Mouse (Mus musculus) intestine, embryonic 15.5 days (tissue): ENCODE measurements around the gene Tnfsf12. TPM values are rescaled to one million over a fixed set of nuclear protein-coding genes. Genes with fewer than 3 reads are reported as not detected.

Source experiments
- ATAC-seq: fragments of 200-750 bp; cut with Nextera tagmentation; 2 replicates; pipeline ENCODE4 v1.8.0; 2017; ENCODE audit warnings: moderate TSS enrichment, moderate library complexity
- H3K27ac ChIP-seq: fragments of 300-500 bp; sonication (generic); 2 replicates; pipeline ENCODE4 v1.5.1; 2015; ENCODE audit warnings: mild to moderate bottlenecking, inconsistent platforms
- H3K27me3 ChIP-seq: fragments of 300-500 bp; sonication (generic); replicated peaks from 2 replicates; pipeline ENCODE4 v1.6.1; 2015; ENCODE audit warnings: inconsistent platforms
- H3K36me3 ChIP-seq: fragments of 300-500 bp; sonication (generic); 2 replicates; pipeline ENCODE4 v1.6.1; 2015; ENCODE audit warnings: inconsistent platforms
- H3K4me1 ChIP-seq: fragments of 300-500 bp; sonication (generic); replicated peaks from 2 replicates; pipeline ENCODE4 v1.6.1; 2015; ENCODE audit warnings: inconsistent platforms
- H3K4me2 ChIP-seq: fragments of 300-500 bp; sonication (generic); replicated peaks from 2 replicates; pipeline ENCODE4 v1.6.1; 2015; ENCODE audit warnings: mild to moderate bottlenecking, inconsistent platforms
- H3K4me3 ChIP-seq: fragments of 300-500 bp; sonication (generic); replicated peaks from 2 replicates; pipeline ENCODE4 v1.5.1; 2015; ENCODE audit warnings: inconsistent platforms
- H3K9ac ChIP-seq: fragments of 300-500 bp; sonication (generic); 2 replicates; pipeline ENCODE4 v1.6.1; 2015; ENCODE audit warnings: inconsistent platforms
- H3K9me3 ChIP-seq: fragments of 300-500 bp; sonication (generic); 2 replicates; pipeline ENCODE4 v1.6.1; 2016; ENCODE audit warnings: inconsistent platforms
- WGBS: fragments of 180-500 bp; shearing (Covaris S2); methylation state at CpG from one replicate; pipeline ENCODE4 v1.1.7; 2015; 5-methylcytosine and 5-hydroxymethylcytosine counted together
- microRNA counts: library from miRNA; unstranded; fragments of <30 nt; microRNA quantifications from one replicate; lab custom pipeline; 2016
- polyA plus RNA-seq: library from polyadenylated mRNA; unstranded; fragments of >200 nt; fragmentation: Nextera tagmentation; extraction: Ambion mirVana; gene quantifications from 2 replicates; pipeline ENCODE4 v1.2.1, GENCODE M21; 2015

Gene Tnfsf12
- polyA plus RNA-seq, 1 experiment from 2014 or later = 7.0 TPM

DNA sequence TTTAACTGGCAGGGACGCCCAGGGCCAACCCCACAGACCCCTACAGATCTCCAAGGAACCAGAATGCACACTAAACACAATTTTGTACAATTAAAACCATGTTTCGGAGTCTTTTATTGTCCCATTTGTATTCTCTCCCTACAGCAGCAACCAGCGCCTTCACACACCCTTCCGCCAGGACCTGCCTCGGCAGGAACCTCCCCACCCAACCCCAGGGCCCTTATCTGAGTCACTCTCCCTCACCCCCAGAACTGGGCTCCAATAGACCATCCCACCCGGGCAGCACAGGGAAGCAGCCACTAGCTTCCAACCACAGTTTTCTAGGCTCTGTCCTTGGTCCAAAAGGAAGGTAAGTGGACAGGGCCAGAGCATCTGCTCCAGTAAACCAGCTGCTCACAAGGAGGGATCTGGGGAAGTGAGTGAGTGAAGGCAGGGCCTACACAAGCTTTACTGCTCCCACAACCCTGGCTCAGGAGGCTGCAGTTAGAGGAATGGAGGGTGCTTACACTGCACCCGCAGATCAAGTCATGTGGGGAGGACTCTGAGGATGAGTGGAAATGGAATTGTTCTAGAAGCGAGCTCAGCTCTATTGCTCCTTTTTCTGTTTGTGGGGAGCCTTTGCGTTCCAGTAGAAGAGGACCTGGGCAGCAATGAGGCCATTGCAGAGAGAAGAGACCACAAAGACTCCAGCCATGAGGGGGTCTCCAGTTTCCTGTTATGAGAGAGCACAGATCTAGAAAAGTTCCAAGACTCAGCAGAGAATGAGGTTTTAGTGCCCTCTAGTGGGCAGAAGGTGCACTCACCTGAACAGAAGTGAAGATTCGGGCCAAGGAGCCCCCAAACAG, 38.8 kb downstream of the Tnfsf12 start:
- whole genome bisulfite sequencing = 69% methylated on average over 10 of the region's 10 CpGs
- Histone ChIP-seq H3K27ac (no peak overlapping the region), H3K36me3 (peaks cover 31% of the 10 kb centered on the region), H3K9me3 (no peaks in the 10 kb centered on the region), H3K4me1 (peaks cover 16% of the 10 kb centered on the region), H3K9ac (no peak overlapping the region), H3K4me2 (no peak overlapping the region), H3K27me3 (no peaks in the 10 kb centered on the region), H3K4me3 (no peak overlapping the region)
- ATAC-seq = no peak

- no peak for ATAC-seq
- no peak overlapping the region for H3K4me2 ChIP-seq
- H3K27me3 ChIP-seq = no peaks in the 10 kb centered on the region
- H3K4me3 ChIP-seq = no peak overlapping the region
- H3K9ac ChIP-seq = no peak overlapping the region
- 86% methylated on average over 5 of the region's 5 CpGs for WGBS
- H3K4me1 ChIP-seq = peaks cover 12% of the 10 kb centered on the region
- no peaks in the 10 kb centered on the region for H3K9me3 ChIP-seq
- peaks cover 37% of the 10 kb centered on the region for H3K36me3 ChIP-seq
- no peak overlapping the region for H3K27ac ChIP-seq
Observed at GRCm38 (mm10) chr11:69656065-69656455, 39.6 kb downstream of the Tnfsf12 start.

DNA sequence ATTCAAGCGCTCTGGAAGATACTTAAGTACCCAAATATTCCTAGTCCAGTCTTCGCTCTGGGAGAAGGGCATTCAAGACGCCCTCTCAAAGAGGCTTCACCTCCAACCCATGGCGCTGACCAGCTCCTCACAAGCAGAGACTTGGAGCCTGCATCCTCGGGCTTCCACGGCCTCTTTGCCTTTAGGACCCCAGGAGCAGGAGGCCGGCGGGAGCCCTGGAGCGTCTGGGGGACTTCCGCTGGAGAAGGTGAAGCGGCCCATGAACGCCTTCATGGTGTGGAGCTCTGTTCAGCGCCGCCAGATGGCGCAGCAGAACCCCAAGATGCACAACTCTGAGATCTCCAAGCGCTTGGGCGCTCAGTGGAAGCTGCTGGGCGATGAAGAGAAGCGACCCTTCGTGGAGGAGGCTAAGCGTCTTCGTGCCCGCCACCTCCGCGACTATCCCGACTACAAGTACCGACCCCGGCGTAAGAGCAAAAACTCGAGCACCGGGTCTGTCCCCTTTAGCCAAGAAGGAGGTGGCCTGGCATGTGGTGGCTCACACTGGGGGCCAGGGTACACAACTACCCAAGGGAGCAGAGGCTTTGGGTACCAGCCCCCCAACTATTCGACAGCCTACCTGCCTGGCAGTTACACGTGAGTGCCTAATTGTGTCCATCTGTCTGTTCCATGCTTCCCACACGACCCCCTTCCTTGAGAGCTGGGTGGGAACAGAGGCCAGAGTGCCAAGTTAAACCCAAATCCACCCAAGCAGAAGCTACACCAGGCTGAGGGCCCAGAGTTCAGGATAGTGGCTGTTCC, 40.2 kb downstream of the Tnfsf12 start, which contains the start of gene Sox15:
Gene Sox15 (plus strand): TSS at position 51 of the 801 bp plus-strand sequence.
- no peaks in the 10 kb centered on the region for H3K9me3 ChIP-seq
- H3K9ac ChIP-seq = 0 out of 2 replicates have a peak within 1 kb of the TSS, but pooled peaks have one; percentile 13
- peak within 1 kb of the TSS; percentile 22; the same call in 1 of the 2 replicates for H3K4me2 ChIP-seq
- peak; percentile 82 for ATAC-seq
- H3K27ac ChIP-seq = peak within 1 kb of the TSS; percentile 51
- H3K4me1 ChIP-seq = peaks cover 12% of the 10 kb centered on the region
- H3K36me3 ChIP-seq = peaks cover 43% of the 10 kb centered on the region
- H3K4me3 ChIP-seq = peak within 1 kb of the TSS; percentile 3; the same call in 1 of the 2 replicates
- WGBS = 27% methylated on average over 34 of the region's 34 CpGs
- H3K27me3 ChIP-seq = no peaks in the 10 kb centered on the region

DNA sequence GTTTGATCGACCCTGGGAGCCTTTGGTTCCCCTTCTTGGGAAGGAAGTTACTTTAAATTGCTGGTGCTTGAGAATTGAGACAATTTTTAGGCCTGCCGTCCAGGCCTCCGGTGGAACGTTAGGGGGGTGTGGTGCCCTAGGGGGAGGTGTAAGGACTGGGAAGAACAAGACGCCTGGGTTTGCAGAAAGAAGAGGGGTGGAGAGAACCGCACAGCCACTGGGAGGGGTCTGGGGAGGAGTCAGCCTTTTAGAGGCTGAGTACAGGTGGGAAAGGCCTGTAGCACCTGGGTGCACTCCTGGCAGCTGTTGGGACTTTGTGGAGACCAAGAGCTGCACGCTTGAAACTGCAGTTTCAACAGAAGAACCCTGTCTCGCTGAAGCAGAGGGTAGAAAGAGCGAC, 40.9 kb downstream of the Tnfsf12 start:
- Histone ChIP-seq H3K9me3 (no peaks in the 10 kb centered on the region), H3K4me2 (no peak overlapping the region), H3K4me3 (no peak overlapping the region), H3K27me3 (no peaks in the 10 kb centered on the region), H3K4me1 (peaks cover 12% of the 10 kb centered on the region), H3K27ac (peak overlapping the region; percentile 51), H3K36me3 (peaks cover 47% of the 10 kb centered on the region), H3K9ac (0 out of 2 replicates have a peak overlapping the region, but pooled peaks have one; percentile 13)
- WGBS = 39% methylated on average over 9 of the region's 9 CpGs
- ATAC-seq = no peak

DNA sequence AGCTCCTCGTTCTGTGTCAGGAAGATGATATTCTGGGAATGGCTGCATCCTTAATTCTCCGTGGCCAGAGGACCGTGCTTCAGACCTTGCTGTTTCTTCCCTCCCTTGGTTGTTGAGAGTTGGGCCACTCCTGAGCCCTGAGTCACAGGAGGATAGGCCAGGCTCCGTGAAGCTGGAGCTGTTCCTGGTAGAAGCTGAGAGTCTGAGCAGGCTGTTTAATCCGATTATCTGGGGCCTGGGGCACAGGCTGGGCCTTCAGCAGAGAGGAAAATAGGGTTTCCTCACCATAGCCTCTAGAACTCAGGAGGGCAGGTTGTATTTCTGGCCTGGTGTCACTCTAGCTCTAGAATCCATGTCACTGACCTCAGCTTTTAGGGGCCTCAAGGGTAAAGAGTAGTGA, 42.2 kb downstream of the Tnfsf12 start:
- Histone ChIP-seq H3K4me2 (no peak overlapping the region), H3K4me3 (no peak overlapping the region), H3K36me3 (peaks cover 53% of the 10 kb centered on the region), H3K9ac (no peak overlapping the region), H3K27me3 (no peaks in the 10 kb centered on the region), H3K9me3 (no peaks in the 10 kb centered on the region), H3K4me1 (peaks cover 12% of the 10 kb centered on the region), H3K27ac (no peak overlapping the region)
- ATAC-seq = no peak
- WGBS = 71% methylated on average over 5 of the region's 5 CpGs

DNA sequence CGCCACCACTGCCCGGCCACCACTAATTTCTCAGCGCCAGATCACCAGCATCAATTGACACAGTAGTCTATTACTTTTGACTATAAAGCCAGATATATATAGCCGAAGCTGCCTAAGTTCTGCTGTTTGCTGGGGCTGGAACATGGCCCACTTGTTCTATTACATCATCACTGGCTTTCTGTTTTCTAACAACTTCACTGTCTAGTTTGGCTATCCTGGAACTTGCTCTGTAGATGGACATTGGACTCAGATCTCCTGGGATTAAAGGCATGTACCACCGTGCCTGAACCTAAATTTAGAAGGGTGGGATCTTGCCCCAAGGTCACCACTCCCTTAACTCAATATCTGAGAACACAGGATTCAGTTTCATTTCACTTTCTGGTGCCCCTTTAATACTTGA, 49.8 kb downstream of the Tnfsf12 start:
- H3K27me3 ChIP-seq = no peaks in the 10 kb centered on the region
- H3K4me1 ChIP-seq = no peaks in the 10 kb centered on the region
- H3K4me2 ChIP-seq = no peak overlapping the region
- no peaks in the 10 kb centered on the region for H3K9me3 ChIP-seq
- no peak for ATAC-seq
- H3K9ac ChIP-seq = no peak overlapping the region
- no peak overlapping the region for H3K27ac ChIP-seq
- no peak overlapping the region for H3K4me3 ChIP-seq
- H3K36me3 ChIP-seq = peaks cover 63% of the 10 kb centered on the region
- 86% methylated on average over 5 of the region's 5 CpGs for WGBS

MicroRNAs encoded within 50 kb of the gene (microRNA counts, 519-probe panel; counts per million panel counts)
- 97.1 counts per million, percentile 29 among the panel's probes with 10 or more counts for microRNA mmu-miR-1934 (lab: Ali Mortazavi, UCI)

Other genes starting within 250 kb of the Tnfsf12 start
- gene Dnah2, start 146.7 kb downstream of the Tnfsf12 start, polyA plus RNA-seq = 0.77 and 0.87 TPM in 2 replicates
- gene Efnb3, start 135.6 kb downstream of the Tnfsf12 start, polyA plus RNA-seq = 9.8 and 10.2 TPM in 2 replicates
- 25.1 and 25.6 TPM in 2 replicates for gene Wrap53, start 115.6 kb downstream of the Tnfsf12 start, polyA plus RNA-seq
- 140 and 143 TPM in 2 replicates for gene Trp53, start 115.5 kb downstream of the Tnfsf12 start, polyA plus RNA-seq
- gene Atp1b2, start 89.9 kb downstream of the Tnfsf12 start, polyA plus RNA-seq = 5.8 and 6.8 TPM in 2 replicates
- gene Shbg, start 77.9 kb downstream of the Tnfsf12 start, polyA plus RNA-seq = 0.34 and 0.43 TPM in 2 replicates
- 14.1 and 16.7 TPM in 2 replicates for gene Sat2, start 73.8 kb downstream of the Tnfsf12 start, polyA plus RNA-seq
- gene Fxr2, start 62.9 kb downstream of the Tnfsf12 start, polyA plus RNA-seq = 15.6 and 21.2 TPM in 2 replicates
- gene Sox15, start 40.5 kb downstream of the Tnfsf12 start, polyA plus RNA-seq = 0.20 TPM in 1 of 2 replicates, not detected in the other
- 60.9 and 63.4 TPM in 2 replicates for gene Mpdu1, start 33.2 kb downstream of the Tnfsf12 start, polyA plus RNA-seq
- gene Cd68, start 29.7 kb downstream of the Tnfsf12 start, polyA plus RNA-seq = 13.3 and 14.2 TPM in 2 replicates
- gene Eif4a1, start 23.4 kb downstream of the Tnfsf12 start, polyA plus RNA-seq = 517 and 559 TPM in 2 replicates
- 62.1 and 63.9 TPM in 2 replicates for gene Senp3, start 13.8 kb downstream of the Tnfsf12 start, polyA plus RNA-seq
- gene Tnfsf13, start 10.1 kb downstream of the Tnfsf12 start, polyA plus RNA-seq = 0.33 and 0.54 TPM in 2 replicates
- 2.6 and 3.1 TPM in 2 replicates for gene Tnfsfm13, start 249 bp upstream of the Tnfsf12 start, polyA plus RNA-seq
- gene Polr2a, start 62.8 kb upstream of the Tnfsf12 start, polyA plus RNA-seq = 18.1 and 19.1 TPM in 2 replicates
- gene Slc35g3, start 66.1 kb upstream of the Tnfsf12 start, polyA plus RNA-seq = 0.15 and 0.16 TPM in 2 replicates
- 2.3 and 2.4 TPM in 2 replicates for gene Zbtb4, start 70.1 kb upstream of the Tnfsf12 start, polyA plus RNA-seq
- 3.5 and 4.3 TPM in 2 replicates for gene Chrnb1, start 100.1 kb upstream of the Tnfsf12 start, polyA plus RNA-seq
- gene Fgf11, start 106.0 kb upstream of the Tnfsf12 start, polyA plus RNA-seq = 1.2 and 1.4 TPM in 2 replicates
- gene Tmem102, start 109.8 kb upstream of the Tnfsf12 start, polyA plus RNA-seq = 31.2 and 31.4 TPM in 2 replicates
- gene Gm39566, start 119.4 kb upstream of the Tnfsf12 start, polyA plus RNA-seq = not detected in 2 replicates
- not detected in 2 replicates for gene Spem2, start 122.6 kb upstream of the Tnfsf12 start, polyA plus RNA-seq
- 0.21 TPM in 1 of 2 replicates, not detected in the other for gene Spem1, start 126.3 kb upstream of the Tnfsf12 start, polyA plus RNA-seq
- 5.2 and 5.3 TPM in 2 replicates for gene Nlgn2, start 141.9 kb upstream of the Tnfsf12 start, polyA plus RNA-seq
- 442 and 459 TPM in 2 replicates for gene Tmem256, start 142.7 kb upstream of the Tnfsf12 start, polyA plus RNA-seq
- 70.4 and 74.6 TPM in 2 replicates for gene Plscr3, start 150.5 kb upstream of the Tnfsf12 start, polyA plus RNA-seq
- 14.4 and 16.4 TPM in 2 replicates for gene Tnk1, start 162.9 kb upstream of the Tnfsf12 start, polyA plus RNA-seq
- gene Tmem95, start 182.2 kb upstream of the Tnfsf12 start, polyA plus RNA-seq = not detected in 2 replicates
- gene Kctd11, start 185.6 kb upstream of the Tnfsf12 start, polyA plus RNA-seq = 5.2 and 5.5 TPM in 2 replicates
- gene Acap1, start 199.7 kb upstream of the Tnfsf12 start, polyA plus RNA-seq = 4.8 and 5.9 TPM in 2 replicates
- gene 2810408A11Rik, start 205.1 kb upstream of the Tnfsf12 start, polyA plus RNA-seq = 7.7 and 7.9 TPM in 2 replicates
- gene Neurl4, start 205.2 kb upstream of the Tnfsf12 start, polyA plus RNA-seq = 7.0 and 10.0 TPM in 2 replicates
- 68.1 and 68.5 TPM in 2 replicates for gene Gps2, start 218.0 kb upstream of the Tnfsf12 start, polyA plus RNA-seq
- gene Eif5a, start 226.1 kb upstream of the Tnfsf12 start, polyA plus RNA-seq = 1,625 and 1,693 TPM in 2 replicates
- gene Ybx2, start 239.9 kb upstream of the Tnfsf12 start, polyA plus RNA-seq = 2.5 and 3.1 TPM in 2 replicates